Mouse (Mus musculus): ENCODE measurements around the gene Phf2.
A peak's percentile ranks its signal among the peaks of the same experiment; 100 is the strongest.

Gene Phf2

GRCm38 (mm10) chr13:48802181-48802580 lies 68.7 kb downstream of the Phf2 start:
- DNase-seq, result no peak

DNA sequence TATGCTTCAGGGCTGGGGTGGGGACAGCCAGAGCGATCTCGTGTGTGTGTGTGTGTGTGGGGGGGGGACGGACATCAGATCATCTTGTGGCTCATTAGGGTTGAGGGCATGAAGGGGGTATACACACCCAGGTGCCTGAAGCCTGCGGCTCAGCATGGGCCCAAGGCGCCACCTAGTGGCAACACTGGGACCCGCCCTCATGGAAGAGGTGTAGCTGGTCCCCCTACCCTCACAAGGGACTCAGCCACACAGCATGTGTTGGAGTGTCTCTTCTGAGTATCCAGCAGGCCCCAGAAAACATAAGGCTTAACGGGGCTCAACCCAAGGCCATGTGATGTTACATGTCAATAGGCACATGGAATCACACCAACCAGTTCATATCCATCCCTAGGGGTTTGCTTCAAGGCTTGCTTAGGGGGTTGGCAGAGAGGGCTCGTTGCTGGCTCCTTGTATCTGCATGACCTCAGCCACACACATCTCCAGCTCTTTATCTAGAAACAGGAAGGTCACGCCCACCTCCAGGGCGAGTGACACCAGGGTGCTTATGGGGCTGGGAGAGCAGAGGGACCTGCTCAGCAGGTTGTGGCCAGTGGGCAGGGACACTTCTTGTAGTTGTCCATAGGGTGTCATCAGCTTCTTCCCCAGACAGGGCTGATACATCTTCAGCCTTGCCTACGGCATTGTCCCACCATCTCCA lies 69.9 kb downstream of the Phf2 start:
- DNase-seq, result peak; percentile 89 to 90

DNA sequence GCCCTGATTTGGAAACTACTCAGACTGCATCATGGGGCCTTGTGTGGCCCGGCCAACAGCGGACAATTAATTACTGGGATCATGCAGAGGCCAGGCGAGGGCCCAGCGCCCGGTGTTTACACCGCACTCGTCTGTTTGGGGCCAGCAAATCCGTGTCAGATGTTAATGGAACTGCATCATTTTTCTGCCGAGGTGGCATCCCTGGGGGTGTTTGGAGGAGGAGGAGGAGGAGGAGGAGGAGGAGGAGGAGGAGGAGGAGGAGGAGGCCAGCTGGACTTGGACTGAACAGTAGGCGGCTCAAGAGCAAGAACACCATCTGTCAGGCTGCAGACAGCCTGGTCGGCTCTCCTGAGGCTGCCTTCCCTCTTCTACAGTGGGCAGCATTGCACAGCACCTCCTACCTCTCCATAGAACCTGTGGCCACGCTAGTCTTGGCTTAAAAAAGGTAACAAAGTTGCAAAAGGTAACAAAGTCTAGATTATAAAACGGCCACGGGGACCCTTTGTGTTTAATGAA lies 72.6 kb downstream of the Phf2 start:
- peak; percentile 53 to 72 for DNase-seq

- DNase-seq, result no peak
Observed at GRCm38 (mm10) chr13:48796906-48797305, 74.0 kb downstream of the Phf2 start.

DNA sequence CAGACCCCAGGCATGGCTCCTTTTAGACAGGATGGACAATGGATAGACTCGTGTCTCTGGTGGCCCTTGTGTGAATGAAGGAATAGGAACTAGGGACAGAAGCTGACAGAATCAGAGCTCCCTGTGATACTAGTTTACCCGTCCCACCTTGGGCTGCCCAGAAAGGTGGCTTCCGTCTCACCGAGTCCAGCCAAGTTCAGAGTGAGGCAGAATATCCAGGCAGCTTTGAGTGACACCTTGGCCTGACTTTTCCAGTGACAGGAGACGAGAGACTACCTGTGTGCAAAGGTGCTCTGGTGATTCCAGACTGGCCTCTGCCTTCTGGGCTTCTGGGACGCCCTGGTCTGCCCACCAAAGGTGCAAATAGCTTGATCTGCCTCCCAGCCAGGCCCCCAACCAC lies 75.2 kb downstream of the Phf2 start:
- DNase-seq, result no peak

DNA sequence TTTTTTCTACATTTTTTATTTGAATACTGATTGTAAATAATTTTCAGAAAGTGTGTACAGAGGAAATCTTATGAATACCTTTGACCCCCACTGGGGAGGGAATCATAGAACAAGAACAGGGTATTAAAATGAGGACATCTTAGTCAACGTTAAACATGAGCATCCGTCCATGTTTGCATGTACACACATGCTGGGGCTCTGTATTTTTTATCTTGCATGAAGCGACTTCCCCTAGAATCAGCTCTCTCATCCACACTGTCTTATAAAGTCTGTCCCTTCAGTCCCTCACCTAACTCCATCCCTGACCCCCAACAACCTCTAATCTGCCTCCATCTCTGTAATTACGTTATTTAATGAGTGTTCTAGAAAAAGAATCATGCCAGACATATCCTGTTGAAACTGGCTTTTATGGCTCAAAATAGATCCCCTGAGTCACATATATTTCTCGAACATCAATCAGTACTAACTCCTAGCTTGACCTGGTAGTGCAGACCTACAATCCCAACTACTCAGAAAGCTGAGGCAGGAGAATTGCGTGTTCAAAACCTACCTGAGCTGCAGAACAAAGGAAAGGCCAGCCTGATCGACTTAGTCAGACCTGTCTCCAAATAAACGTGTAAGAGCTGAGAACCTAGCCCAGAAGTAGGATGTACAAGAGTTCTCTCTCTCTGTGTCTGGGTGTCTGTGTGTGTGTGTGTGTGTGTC lies 86.2 kb downstream of the Phf2 start:
- no peak for DNase-seq

DNA sequence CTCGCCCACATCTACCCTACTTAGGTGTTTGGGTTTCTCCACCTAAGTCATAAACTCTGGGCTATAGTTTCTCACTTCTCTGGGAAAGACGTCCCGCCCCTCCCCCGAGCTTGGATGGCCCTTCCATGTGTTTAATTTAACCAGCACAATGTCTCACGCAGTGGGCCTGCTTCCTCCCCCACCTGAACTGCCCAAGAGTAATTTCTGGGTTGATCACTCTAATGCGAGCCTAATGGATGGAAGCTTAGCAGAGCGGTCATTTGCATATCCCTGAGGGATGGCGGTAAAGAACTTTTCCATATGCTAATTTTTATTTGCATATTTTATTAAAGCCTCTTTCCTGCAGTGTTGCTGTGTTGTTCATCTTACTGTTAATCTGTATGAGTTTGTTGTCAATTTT lies 86.8 kb downstream of the Phf2 start:
- peak in 1 of 2 experiments; percentile 13 for DNase-seq

GRCm38 (mm10) chr13:48782727-48783725 lies 87.9 kb downstream of the Phf2 start:
- peak in 1 of 2 experiments; percentile 48 for DNase-seq

- DNase-seq, result peak in 1 of 2 experiments; percentile 17
Observed at GRCm38 (mm10) chr13:48780345-48781010, 90.4 kb downstream of the Phf2 start.

DNA sequence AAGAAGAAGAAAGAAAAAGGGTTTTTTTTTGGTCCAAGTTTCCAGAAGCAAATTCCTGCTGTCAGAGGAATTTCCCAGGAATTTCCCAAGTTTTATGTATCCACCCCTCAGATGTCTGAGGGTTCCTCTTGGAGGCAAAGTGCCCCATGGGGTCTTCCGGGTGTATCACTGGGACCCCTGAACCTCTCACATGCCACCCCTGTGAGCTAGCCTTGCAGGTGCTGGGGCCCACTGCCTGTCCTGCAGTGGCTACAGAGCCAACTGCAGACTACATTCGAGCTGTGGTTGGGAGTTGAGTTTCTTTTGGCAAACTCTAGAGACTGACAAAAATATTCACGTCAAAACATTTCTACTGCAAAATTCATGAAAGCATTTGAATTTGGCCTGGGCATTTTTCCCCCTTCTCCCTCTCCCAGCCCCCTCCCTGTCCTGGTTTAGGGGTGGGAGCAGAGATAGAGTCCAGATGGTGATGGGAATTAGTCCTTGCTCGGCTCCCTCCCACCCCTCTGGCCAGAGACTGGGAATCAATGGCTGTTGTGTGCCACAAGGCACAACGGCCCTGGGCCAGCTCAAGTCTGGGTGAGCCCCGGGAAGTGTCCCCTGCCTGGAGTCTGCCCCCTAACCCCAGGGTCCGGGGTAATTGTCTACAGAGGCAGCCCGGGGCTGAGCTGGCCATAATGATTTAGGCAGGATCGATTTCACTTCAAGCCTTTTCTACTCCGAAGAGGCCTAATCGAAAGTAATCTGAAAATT lies 91.2 kb downstream of the Phf2 start:
- peak; percentile 41 to 61 for DNase-seq

DNA sequence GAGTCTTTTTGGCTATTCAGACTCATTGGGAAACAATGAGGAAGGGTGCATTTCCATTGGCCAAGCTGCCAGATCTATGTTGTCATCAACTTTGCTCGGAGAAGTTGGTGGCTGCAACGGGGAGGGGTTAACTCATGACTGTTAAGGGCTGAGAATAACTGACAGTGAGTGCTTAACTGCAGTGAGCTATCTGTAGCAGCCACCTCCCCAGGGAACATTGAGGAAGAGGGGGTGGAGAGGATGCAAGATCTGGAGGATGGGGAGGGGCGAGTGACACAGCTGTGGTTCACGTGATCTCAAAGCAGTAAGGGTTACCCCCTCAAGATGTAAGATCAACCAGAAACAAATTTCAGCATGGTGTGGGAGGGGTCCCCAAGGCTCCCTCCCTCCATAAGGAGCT lies 92.8 kb downstream of the Phf2 start:
- DNase-seq, result no peak

DNA sequence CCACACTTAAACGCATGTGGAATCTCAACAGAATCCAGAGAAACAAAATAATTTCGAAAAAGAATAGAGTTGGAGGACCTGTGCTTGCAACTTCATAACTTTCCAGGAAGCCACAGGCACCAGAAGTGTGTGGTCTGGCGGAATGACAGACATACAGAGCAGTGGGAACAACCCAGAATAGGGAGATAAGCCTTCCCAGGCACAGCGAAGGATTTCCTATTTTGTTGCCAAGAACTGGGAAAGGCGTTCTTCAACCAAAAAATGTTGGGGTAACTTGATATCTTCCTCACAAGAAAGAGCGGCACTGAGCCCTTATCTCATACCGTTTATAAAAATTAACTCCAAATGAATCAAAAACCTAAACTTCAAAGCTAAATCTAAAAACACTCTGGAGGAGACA lies 96.4 kb downstream of the Phf2 start:
- DNase-seq, result no peak

GRCm38 (mm10) chr13:48768109-48768508 lies 102.8 kb downstream of the Phf2 start:
- peak in 1 of 2 experiments; percentile 15 for DNase-seq

- DNase-seq, result no peak
Observed at GRCm38 (mm10) chr13:48763701-48764245, 107.1 kb downstream of the Phf2 start.

- no peak for DNase-seq
Observed at GRCm38 (mm10) chr13:48760855-48761436, 110.0 kb downstream of the Phf2 start.

- DNase-seq, result no peak
Observed at GRCm38 (mm10) chr13:48756769-48757168, 114.2 kb downstream of the Phf2 start.
